Mouse (Mus musculus): Measurements from ENCODE around the gene Prkra. TPM values are rescaled to one million over a fixed set of nuclear protein-coding genes. Genes with fewer than 3 reads are reported as not detected.

Gene Prkra
- polyA plus RNA-seq, 1 experiment = 15.5 TPM

GRCm38 (mm10) chr2:76590221-76590620 lies 57.6 kb downstream of the Prkra start:
- Histone ChIP-seq H3K27ac (ENCODE audit: insufficient read depth, low read depth, low read length) (no peak overlapping the region), H3K4me1 (ENCODE audit: control insufficient read depth, insufficient read depth, insufficient read length, low read length) (no peaks in the 10 kb centered on the region), H3K36me3 (ENCODE audit: control insufficient read depth, insufficient read depth, low read length) (peaks cover 32% of the 10 kb centered on the region), H3K27me3 (ENCODE audit: control insufficient read depth, insufficient read depth, low read length) (no peaks in the 10 kb centered on the region), H3K4me3 (ENCODE audit: low read depth, low read length) (no peak overlapping the region)
- TF ChIP-seq POLR2A (IDR thresholded peaks at IDR 0.05; ENCODE audit: low read depth, low read length) = no peak
- TF ChIP-seq CTCF (IDR thresholded peaks at IDR 0.05; ENCODE audit: extremely low read depth, insufficient read length, insufficient replicate concordance, low read depth, low read length) = no peak
- 92% methylated on average over 7 of the region's 7 CpGs for WGBS

DNA sequence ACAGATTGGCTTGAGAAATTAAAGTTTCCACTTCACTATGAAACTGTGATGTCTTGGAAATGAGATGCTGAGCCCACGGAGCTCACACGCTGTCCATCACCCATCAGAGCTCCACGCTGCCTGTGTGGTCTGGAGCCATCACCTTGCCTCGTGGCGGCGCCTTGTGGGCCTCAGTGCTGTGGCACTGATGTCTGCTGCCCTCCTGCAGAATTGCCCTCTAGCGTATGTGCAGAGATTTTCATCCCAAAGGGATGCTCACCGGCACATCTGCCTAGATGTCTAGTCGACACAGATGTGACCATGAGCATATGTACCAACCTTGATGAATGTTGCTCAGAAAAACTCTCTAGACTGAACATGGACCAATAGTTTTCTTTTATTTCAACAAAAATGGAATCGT lies 60.9 kb downstream of the Prkra start:
- WGBS = 77% methylated on average over 10 of the region's 10 CpGs
- no peak for TF ChIP-seq CTCF (IDR thresholded peaks at IDR 0.05; ENCODE audit: extremely low read depth, insufficient read length, insufficient replicate concordance, low read depth, low read length)

DNA sequence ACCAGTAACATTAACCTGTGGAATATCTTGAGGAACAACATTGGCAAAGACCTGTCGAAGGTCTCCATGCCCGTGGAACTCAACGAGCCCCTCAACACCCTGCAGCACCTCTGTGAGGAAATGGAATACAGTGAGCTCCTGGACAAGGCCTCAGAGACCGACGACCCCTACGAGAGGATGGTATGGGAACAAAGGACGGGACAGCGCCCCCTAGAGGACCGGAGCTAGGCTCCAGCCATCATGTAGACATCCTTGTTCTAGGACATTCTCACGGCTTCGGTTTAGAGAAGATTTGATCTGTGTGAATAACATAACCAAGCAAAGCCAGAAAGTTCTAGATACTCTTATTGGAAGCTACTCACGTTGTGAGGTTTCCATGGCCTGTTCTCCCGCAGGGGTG lies 62.7 kb downstream of the Prkra start:
- WGBS = 92% methylated on average over 13 of the region's 13 CpGs
- H3K27me3 ChIP-seq (ENCODE audit: control insufficient read depth, insufficient read depth, low read length) = no peaks in the 10 kb centered on the region
- H3K4me1 ChIP-seq (ENCODE audit: control insufficient read depth, insufficient read depth, insufficient read length, low read length) = no peaks in the 10 kb centered on the region
- peaks cover 17% of the 10 kb centered on the region for H3K36me3 ChIP-seq (ENCODE audit: control insufficient read depth, insufficient read depth, low read length)
- H3K4me3 ChIP-seq (ENCODE audit: low read depth, low read length) = no peak overlapping the region
- H3K27ac ChIP-seq (ENCODE audit: insufficient read depth, low read depth, low read length) = no peak overlapping the region
- TF ChIP-seq POLR2A (IDR thresholded peaks at IDR 0.05; ENCODE audit: low read depth, low read length) (no peak), CTCF (IDR thresholded peaks at IDR 0.05; ENCODE audit: extremely low read depth, insufficient read length, insufficient replicate concordance, low read depth, low read length) (peak; percentile 43; the same call in 1 of the 2 replicates)

More for the DNA sequence above, 60.9 kb downstream of the Prkra start:
- Histone ChIP-seq H3K36me3 (ENCODE audit: control insufficient read depth, insufficient read depth, low read length) (peaks cover 26% of the 10 kb centered on the region), H3K4me3 (ENCODE audit: low read depth, low read length) (no peak overlapping the region), H3K4me1 (ENCODE audit: control insufficient read depth, insufficient read depth, insufficient read length, low read length) (no peaks in the 10 kb centered on the region), H3K27ac (ENCODE audit: insufficient read depth, low read depth, low read length) (no peak overlapping the region), H3K27me3 (ENCODE audit: control insufficient read depth, insufficient read depth, low read length) (no peaks in the 10 kb centered on the region)

Other genes starting within 250 kb of the Prkra start
- 72.6 and 74.7 TPM in 2 replicates for gene Osbpl6, start 241.5 kb downstream of the Prkra start, polyA plus RNA-seq (2012; rRNA removed)
- gene Pjvk, start 461 bp upstream of the Prkra start, polyA plus RNA-seq (2012; rRNA removed) = not detected in 2 replicates
- 0.14 TPM in 1 of 2 replicates, not detected in the other for gene Fkbp7, start 25.1 kb upstream of the Prkra start, polyA plus RNA-seq (2012; rRNA removed)
- gene Plekha3, start 27.3 kb upstream of the Prkra start, polyA plus RNA-seq (2012; rRNA removed) = 3.9 and 9.2 TPM in 2 replicates

Measured in small intestine, adult 2 months (tissue).